Mouse (Mus musculus) liver, embryonic 12.5 days (tissue): ENCODE measurements around the gene Opn1sw. TPM values are rescaled to one million over a fixed set of nuclear protein-coding genes. Genes with fewer than 3 reads are reported as not detected.

Source experiments
- ATAC-seq: fragments of 200-750 bp; cut with Nextera tagmentation; 2 replicates; pipeline ENCODE4 v1.8.0; 2017; ENCODE audit warnings: moderate number of reproducible peaks, mild to moderate bottlenecking, moderate library complexity
- H3K27ac ChIP-seq: fragments of 300-500 bp; sonication (generic); 2 replicates; pipeline ENCODE4 v1.5.1; 2016; ENCODE audit warnings: mild to moderate bottlenecking
- H3K27me3 ChIP-seq: fragments of 300-500 bp; sonication (generic); replicated peaks from 2 replicates; pipeline ENCODE4 v1.6.1; 2016; ENCODE audit warnings: mild to moderate bottlenecking, moderate library complexity
- H3K36me3 ChIP-seq: fragments of 300-500 bp; sonication (generic); 2 replicates; pipeline ENCODE4 v1.6.1; 2016; ENCODE audit warnings: mild to moderate bottlenecking, moderate library complexity
- H3K4me1 ChIP-seq: fragments of 300-500 bp; sonication (generic); 2 replicates; pipeline ENCODE4 v1.6.1; 2016
- H3K4me2 ChIP-seq: fragments of 300-500 bp; sonication (generic); 2 replicates; pipeline ENCODE4 v1.6.1; 2016; ENCODE audit warnings: mild to moderate bottlenecking, moderate library complexity
- H3K4me3 ChIP-seq: fragments of 300-500 bp; sonication (generic); 2 replicates; pipeline ENCODE4 v1.5.1; 2016; ENCODE audit warnings: mild to moderate bottlenecking, moderate library complexity
- H3K9ac ChIP-seq: fragments of 300-500 bp; sonication (generic); 2 replicates; pipeline ENCODE4 v1.6.1; 2016; ENCODE audit warnings: mild to moderate bottlenecking, moderate library complexity
- H3K9me3 ChIP-seq: fragments of 300-500 bp; sonication (generic); replicated peaks from 2 replicates; pipeline ENCODE4 v1.6.1; 2016; ENCODE audit warnings: mild to moderate bottlenecking, moderate library complexity
- WGBS: fragments of 180-500 bp; shearing (Covaris S2); methylation state at CpG from one replicate; pipeline ENCODE4 v1.1.7; 2016; ENCODE audit not compliant: insufficient replicate concordance; 5-methylcytosine and 5-hydroxymethylcytosine counted together
- polyA plus RNA-seq: library from polyadenylated mRNA; unstranded; fragments of >200 nt; fragmentation: Nextera tagmentation; extraction: Ambion mirVana; gene quantifications from 2 replicates; pipeline ENCODE4 v1.2.1, GENCODE M21; 2016

Opn1sw gene
- polyA plus RNA-seq = 0.08 TPM in 1 of 2 replicates, not detected in the other

DNA sequence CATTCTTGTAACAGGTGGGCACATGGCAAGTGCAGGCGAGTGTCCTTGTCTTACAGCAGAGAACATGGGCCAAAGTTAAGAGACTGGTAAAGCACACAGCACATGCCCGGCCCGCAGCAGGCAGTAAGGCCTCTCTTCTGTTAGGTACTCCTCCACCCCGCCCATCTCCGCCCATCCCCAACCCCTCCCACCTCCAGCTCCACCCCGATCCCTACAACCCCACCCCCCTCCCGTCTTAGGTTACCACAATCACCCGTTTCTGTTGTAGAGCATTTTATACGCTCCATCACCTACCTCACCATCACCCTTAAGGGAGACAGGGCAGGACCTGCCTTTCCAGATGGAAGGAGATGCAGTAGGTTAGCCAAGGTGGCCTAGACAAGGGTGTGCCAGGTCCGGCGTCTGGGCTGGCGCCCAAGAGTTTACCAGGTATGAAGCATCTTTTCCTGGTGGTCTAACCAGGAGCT is at the start of gene Opn1sw:
TSS of gene Opn1sw (minus strand) at position 417 of the 467 bp plus-strand sequence.
- 3% methylated on average over 12 of the region's 12 CpGs for WGBS
- Histone ChIP-seq H3K4me1 (peaks cover 29% of the 10 kb centered on the region), H3K27me3 (peaks cover 47% of the 10 kb centered on the region), H3K27ac (no peak within 1 kb of the TSS), H3K9ac (peak within 1 kb of the TSS; percentile 22; the same call in 1 of the 2 replicates), H3K4me2 (peak within 1 kb of the TSS; percentile 61), H3K9me3 (no peaks in the 10 kb centered on the region), H3K36me3 (no peaks in the 10 kb centered on the region), H3K4me3 (peak within 1 kb of the TSS; percentile 41)
- ATAC-seq = peak; percentile 85

DNA sequence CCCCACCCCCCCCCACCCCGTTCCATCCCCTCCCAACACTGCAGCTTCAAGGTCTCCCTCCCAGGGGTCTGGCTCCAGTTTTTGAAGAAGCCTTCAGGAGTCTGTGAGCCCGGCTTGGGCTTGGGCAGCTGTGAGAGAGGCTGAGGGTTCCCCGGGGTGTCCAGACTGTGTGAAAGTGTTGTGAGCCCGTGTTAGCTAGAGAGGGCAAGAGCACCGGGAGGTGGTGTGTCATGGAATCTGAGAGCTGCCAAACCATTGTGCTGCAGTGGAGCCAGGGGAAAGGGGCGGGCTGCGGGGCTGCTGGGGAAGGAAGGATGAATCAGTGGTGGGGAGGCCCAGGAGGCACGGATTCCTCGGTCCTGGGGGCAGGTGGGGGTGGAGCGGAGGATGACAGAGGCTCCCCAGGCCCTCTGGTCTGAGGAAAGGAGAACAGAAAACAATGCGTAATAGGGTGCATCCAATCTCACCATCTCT is 48.2 kb upstream of the Opn1sw start:
- no peak for ATAC-seq
- no peak overlapping the region for H3K9ac ChIP-seq
- peaks cover 21% of the 10 kb centered on the region for H3K4me1 ChIP-seq
- peak overlapping the region; percentile 64 for H3K4me2 ChIP-seq
- no peaks in the 10 kb centered on the region for H3K9me3 ChIP-seq
- 0 out of 2 replicates have a peak overlapping the region, but pooled peaks have one; percentile 42 for H3K4me3 ChIP-seq
- no peaks in the 10 kb centered on the region for H3K36me3 ChIP-seq
- peak overlapping the region; percentile 25; the same call in 1 of the 2 replicates for H3K27ac ChIP-seq
- WGBS = 10% methylated on average over 11 of the region's 11 CpGs
- peaks cover 83% of the 10 kb centered on the region for H3K27me3 ChIP-seq

DNA sequence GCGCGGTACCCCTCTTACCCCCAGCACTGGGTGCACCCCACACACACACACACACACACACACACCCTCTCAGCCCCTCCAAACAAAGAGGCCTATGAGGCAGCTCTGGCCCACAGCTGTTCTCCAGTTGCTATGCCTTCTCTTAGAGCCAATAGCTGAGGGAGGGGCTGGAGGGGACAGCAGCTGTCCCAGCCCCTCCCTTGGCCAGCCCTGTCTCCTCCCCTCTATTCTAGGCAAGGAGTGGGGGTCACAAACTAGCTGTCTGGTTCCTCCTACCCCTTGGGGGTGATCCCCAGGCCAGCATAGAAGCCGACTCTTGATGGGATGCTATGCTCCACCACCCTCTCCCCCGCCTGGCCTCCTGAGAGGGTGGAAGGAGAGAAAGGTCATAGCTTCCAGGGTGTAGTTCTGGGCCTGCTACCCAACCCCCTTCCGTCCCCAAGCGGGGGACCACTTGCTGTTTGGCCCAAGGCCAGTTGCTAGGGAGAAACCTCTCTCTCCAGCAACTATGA is 47.7 kb upstream of the Opn1sw start:
- peaks cover 88% of the 10 kb centered on the region for H3K27me3 ChIP-seq
- H3K27ac ChIP-seq = peak overlapping the region; percentile 36; the same call in 1 of the 2 replicates
- no peak overlapping the region for H3K9ac ChIP-seq
- no peak for ATAC-seq
- H3K36me3 ChIP-seq = no peaks in the 10 kb centered on the region
- 28% methylated on average over 6 of the region's 6 CpGs for WGBS
- peaks cover 21% of the 10 kb centered on the region for H3K4me1 ChIP-seq
- H3K4me2 ChIP-seq = peak overlapping the region; percentile 64
- no peaks in the 10 kb centered on the region for H3K9me3 ChIP-seq
- peak overlapping the region; percentile 42; the same call in 1 of the 2 replicates for H3K4me3 ChIP-seq

DNA sequence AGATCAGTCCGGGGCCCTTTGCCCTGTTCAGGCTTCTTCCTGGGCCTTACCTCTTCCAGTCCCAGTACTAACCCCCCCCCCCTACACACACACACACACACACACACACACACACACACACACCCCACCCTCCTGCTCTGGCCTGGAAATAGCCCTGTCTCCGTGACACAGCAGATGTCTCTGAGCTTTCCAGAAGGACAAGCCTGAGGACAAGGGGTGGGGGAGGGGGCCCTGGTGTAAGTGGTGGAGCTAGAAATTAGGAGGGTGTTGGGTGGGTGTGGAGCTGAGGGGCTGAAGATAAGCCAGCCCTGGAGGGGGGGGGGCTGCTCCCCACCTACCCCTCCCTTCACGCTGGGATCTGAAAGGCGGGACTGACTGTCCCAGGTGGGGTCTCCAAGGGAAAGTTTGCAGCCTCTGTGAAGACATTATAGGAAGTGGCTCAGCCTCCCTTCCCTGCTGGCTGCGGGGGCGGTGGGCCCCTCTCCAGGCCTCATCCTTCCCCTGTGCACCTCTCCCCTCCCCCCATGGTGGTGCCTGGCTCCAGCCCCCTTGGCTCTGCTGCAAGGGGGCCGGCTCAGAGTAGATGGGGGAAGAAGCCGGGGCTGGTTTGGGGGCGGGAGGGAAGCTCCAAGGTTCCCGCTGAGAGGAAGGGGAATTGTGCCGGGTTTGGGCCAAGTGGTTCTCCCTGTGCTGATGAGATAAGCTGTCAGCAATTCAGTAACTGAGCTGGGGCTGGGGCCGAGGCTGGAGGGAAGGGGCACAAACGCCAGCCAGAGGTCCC is 46.8 kb upstream of the Opn1sw start:
- Histone ChIP-seq H3K9me3 (no peaks in the 10 kb centered on the region), H3K4me1 (peaks cover 21% of the 10 kb centered on the region), H3K27me3 (peaks cover 91% of the 10 kb centered on the region), H3K27ac (peak overlapping the region; percentile 41; the same call in 1 of the 2 replicates), H3K4me3 (peak overlapping the region; percentile 42), H3K36me3 (no peaks in the 10 kb centered on the region), H3K9ac (no peak overlapping the region), H3K4me2 (peak overlapping the region; percentile 64)
- WGBS = 3% methylated on average over 11 of the region's 13 CpGs
- ATAC-seq = peak; percentile 19; the same call in 1 of the 2 replicates

DNA sequence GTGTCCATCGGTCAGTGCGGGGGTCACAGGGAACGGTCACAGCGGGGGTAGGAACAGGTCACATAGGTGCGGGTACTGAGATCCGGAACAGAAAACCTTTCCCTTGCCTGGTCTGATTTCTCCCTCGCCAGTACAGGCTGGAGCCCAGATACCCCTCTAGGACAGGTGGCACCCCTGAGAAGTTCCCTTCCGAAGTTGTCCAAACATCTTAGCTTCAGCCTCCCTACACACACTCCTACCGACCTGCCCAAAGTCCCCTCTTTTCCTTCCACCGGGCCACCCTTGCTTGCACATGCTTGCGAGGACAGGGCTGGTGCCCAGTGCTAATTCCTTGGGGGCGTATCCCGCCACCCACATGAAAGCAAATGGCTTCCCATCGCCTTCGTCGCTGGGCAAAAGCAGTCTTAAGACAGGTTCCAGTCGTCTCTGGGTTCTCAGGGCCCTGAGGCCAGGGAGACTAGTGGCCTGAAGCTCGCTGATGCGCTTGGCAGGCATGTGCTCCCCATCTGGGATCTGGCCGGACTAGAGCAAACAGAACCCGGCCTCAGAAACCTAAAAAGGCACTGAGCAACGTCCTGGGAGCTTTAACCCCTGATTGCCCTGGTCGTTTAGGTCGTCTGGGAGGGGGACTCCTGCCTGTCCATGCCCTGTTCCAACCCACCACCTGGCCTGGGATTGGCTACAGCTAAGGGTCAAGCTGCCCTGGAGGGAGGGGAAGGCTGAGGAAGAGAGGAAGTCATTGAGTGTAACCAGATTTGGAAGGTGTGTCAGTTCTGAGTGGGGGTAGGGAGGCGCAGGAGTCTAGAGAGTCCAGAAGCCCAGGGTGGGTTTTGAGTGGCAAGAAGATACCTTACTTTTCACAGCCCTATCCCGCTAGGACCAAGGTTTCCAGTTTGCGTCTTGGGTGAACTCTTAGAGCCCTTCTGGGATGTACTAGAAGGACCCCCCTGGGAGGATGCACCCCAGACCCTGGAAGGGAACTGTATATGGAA is 45.8 kb upstream of the Opn1sw start:
- peak overlapping the region; percentile 42 for H3K4me3 ChIP-seq
- H3K27me3 ChIP-seq = peaks cover 84% of the 10 kb centered on the region
- ATAC-seq = no peak
- H3K36me3 ChIP-seq = no peaks in the 10 kb centered on the region
- H3K9me3 ChIP-seq = no peaks in the 10 kb centered on the region
- H3K4me1 ChIP-seq = peaks cover 21% of the 10 kb centered on the region
- peak overlapping the region; percentile 64 for H3K4me2 ChIP-seq
- 4% methylated on average over 27 of the region's 27 CpGs for WGBS
- peak overlapping the region; percentile 41; the same call in 1 of the 2 replicates for H3K27ac ChIP-seq
- no peak overlapping the region for H3K9ac ChIP-seq

DNA sequence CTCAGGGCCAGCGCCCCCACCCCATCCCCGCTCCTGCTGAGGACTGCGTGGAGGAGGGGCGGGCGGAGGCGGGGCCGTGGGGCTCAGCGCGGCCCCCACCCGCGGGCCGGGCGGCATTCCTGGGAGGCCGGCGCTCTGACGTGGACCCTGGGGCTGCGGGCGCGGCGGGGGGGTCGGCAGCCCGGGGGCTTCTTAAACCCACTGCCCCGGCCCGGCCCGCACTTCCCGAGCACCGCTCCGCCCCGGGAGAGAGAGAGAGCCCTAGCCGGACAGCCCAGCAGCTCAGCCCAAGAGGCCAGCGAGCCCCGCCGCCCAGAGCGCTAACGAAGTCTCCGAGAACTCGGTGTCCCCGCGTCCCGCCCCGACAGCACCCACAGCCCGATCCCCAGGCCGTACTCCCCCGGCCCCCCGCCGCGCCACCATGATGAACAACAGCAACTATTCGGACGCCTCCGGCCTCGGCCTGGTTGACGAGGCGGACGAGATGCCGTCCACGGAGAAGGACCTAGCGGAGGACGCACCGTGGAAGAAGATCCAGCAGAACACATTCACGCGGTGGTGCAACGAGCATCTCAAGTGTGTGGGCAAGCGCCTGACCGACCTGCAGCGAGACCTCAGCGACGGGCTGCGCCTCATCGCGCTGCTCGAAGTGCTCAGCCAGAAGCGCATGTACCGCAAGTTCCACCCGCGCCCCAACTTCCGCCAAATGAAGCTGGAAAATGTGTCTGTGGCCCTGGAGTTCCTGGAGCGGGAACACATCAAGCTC is 45.0 kb upstream of the Opn1sw start, which contains the start of gene Flnc:
TSS of gene Flnc (plus strand) at position 219 of the 766 bp plus-strand sequence.
- no peaks in the 10 kb centered on the region for H3K36me3 ChIP-seq
- no peak for ATAC-seq
- under 1% methylated on average over 75 of the region's 77 CpGs for WGBS

DNA sequence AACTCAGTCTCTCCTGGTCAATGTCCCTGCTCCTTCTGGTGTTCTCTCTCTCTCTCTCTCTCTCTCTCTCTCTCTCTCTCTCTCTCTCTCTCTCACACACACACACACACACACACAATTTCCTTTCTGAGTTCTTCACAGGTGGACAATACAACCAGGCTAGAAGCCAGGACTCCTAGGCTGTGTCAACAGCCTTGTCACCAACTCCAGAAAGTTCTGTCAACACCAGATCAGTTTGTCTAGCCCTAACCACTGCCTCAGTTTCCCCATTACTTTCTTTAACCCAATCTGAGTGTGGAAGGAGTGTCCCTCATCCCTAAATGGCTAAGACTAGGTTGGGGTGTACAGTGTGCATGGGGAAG is 44.4 kb upstream of the Opn1sw start:
- no peak for ATAC-seq
- no peaks in the 10 kb centered on the region for H3K36me3 ChIP-seq
- H3K4me1 ChIP-seq = peaks cover 21% of the 10 kb centered on the region
- no peaks in the 10 kb centered on the region for H3K9me3 ChIP-seq
- H3K4me2 ChIP-seq = peak overlapping the region; percentile 64
- H3K27me3 ChIP-seq = peaks cover 73% of the 10 kb centered on the region
- peak overlapping the region; percentile 42 for H3K4me3 ChIP-seq
- H3K9ac ChIP-seq = no peak overlapping the region
- no peak overlapping the region for H3K27ac ChIP-seq

More for the DNA sequence above, 45.0 kb upstream of the Opn1sw start, which contains the start of gene Flnc:
- Histone ChIP-seq H3K9ac (peak within 1 kb of the TSS; percentile 29), H3K4me3 (peak within 1 kb of the TSS; percentile 42), H3K4me2 (peak within 1 kb of the TSS; percentile 64), H3K4me1 (peaks cover 21% of the 10 kb centered on the region), H3K9me3 (no peaks in the 10 kb centered on the region), H3K27ac (no peak within 1 kb of the TSS), H3K27me3 (peaks cover 78% of the 10 kb centered on the region)

DNA sequence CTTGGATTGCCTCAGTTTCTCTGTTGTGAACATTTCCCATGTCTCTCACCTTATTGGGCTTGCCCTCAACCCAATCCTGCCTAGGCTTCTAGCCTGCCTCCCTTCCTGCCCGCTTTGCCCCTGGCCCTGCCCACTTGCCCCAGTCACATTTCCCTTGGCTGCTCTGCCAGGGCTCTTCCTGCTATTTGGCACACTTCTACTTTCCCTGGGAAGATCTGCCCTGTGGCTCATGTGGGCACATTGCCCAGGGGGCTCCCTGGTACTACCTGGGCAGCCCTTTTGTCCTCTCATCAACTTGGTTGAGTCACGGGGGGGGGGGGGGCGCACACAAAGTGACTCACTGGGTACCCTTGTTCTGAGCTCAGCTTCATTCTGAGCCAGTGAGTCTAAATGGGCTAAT is 43.9 kb upstream of the Opn1sw start:
- no peak for ATAC-seq
- Histone ChIP-seq H3K36me3 (no peaks in the 10 kb centered on the region), H3K27ac (no peak overlapping the region), H3K4me2 (no peak overlapping the region), H3K27me3 (peaks cover 74% of the 10 kb centered on the region), H3K4me3 (no peak overlapping the region), H3K9ac (no peak overlapping the region), H3K4me1 (peaks cover 21% of the 10 kb centered on the region), H3K9me3 (no peaks in the 10 kb centered on the region)
- WGBS = 36% methylated on average over 3 of the region's 3 CpGs

DNA sequence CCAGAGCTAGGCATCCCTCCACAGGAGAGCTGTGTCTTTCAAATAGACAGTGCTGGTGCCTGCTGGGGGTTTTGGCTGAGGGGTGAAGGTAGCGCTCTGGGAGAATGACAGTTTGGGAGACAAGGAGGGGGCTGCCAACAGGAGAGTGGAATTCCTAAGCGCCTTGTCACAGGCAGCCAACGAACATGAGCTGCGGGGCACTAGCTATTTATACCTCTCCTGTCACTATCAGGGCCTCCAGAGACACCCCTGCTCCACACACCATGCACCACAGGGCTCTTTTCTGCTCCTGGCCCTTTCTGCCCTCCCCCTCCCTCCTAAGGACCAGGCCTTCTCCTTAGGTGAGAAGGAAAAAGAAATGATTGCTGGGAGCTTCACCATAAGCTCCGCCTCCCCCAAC is 43.2 kb upstream of the Opn1sw start:
- Histone ChIP-seq H3K36me3 (no peaks in the 10 kb centered on the region), H3K27me3 (peaks cover 71% of the 10 kb centered on the region), H3K4me2 (no peak overlapping the region), H3K4me1 (peaks cover 21% of the 10 kb centered on the region), H3K27ac (no peak overlapping the region), H3K9ac (no peak overlapping the region), H3K9me3 (no peaks in the 10 kb centered on the region), H3K4me3 (no peak overlapping the region)
- no peak for ATAC-seq
- 37% methylated on average over 5 of the region's 5 CpGs for WGBS

DNA sequence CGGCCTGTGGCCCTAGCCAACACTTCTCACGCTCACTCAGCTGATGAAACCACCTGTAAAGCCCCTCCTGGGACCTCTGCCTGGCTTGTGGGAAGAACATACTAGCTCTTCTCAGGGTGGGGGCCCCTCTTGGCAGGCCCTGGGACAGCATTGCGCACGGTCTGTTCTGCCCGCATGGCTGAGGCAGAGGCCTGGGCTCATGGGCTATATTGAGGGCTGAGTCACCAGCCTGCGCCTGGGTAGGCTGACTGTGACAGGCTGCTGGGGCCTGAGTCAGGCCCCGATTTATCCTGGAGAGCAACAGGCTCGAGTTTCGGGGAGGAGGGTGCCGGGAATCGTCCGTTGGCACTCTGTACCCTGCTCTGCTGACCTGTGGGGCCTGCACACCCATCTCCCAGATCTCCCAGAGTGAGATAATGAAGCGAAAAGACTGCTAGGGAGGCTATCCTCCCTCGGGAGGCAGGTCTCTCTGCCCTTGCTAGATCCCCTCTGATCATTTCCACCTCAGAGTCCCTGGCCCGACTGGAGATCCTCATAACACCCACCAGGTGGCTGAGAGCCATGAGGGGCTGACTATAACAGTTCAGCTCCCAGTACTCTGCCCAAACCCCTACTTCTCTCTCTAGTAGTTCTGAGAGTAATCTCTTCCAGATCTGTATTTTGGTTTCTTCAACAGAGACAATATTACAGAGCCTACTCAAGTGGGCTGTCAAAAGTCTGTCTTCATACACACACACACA is 42.6 kb upstream of the Opn1sw start:
- Histone ChIP-seq H3K9ac (no peak overlapping the region), H3K36me3 (no peaks in the 10 kb centered on the region), H3K4me3 (no peak overlapping the region), H3K4me2 (no peak overlapping the region), H3K27ac (no peak overlapping the region), H3K4me1 (peaks cover 19% of the 10 kb centered on the region), H3K9me3 (no peaks in the 10 kb centered on the region), H3K27me3 (peaks cover 64% of the 10 kb centered on the region)
- 44% methylated on average over 15 of the region's 15 CpGs for WGBS
- no peak for ATAC-seq
